Mouse (Mus musculus) lung, embryonic 14.5 days (tissue): ENCODE measurements around the gene Olfr1124. TPM values are rescaled to one million over a fixed set of nuclear protein-coding genes. Genes with fewer than 3 reads are reported as not detected.
"Not testable (repeated sequence)": the region's sequence is repeated elsewhere in the genome, so short reads cannot be mapped to it uniquely, and the experiment has no call there.

Experiments used
- ATAC-seq: fragments of 200-750 bp; cut with Nextera tagmentation; 2 replicates; pipeline ENCODE4 v1.8.0; 2017; ENCODE audit warnings: mild to moderate bottlenecking, moderate TSS enrichment, moderate library complexity; ENCODE audit not compliant: insufficient read depth
- DNase-seq: peaks from one replicate; pipeline ENCODE4 v3.0.0-alpha.2; 2015
- H3K27ac ChIP-seq: fragments of 300-500 bp; sonication (generic); 2 replicates; pipeline ENCODE4 v1.5.1; 2014; ENCODE audit warnings: low read depth, mild to moderate bottlenecking, moderate library complexity
- H3K27me3 ChIP-seq: fragments of 300-500 bp; sonication (generic); 2 replicates; pipeline ENCODE4 v1.6.1; 2014; ENCODE audit warnings: low read length, control low read depth; ENCODE audit not compliant: insufficient read depth
- H3K36me3 ChIP-seq: fragments of 300-500 bp; sonication (generic); 2 replicates; pipeline ENCODE4 v1.6.1; 2014; ENCODE audit warnings: control low read depth; ENCODE audit not compliant: insufficient read depth
- H3K4me1 ChIP-seq: fragments of 300-500 bp; sonication (generic); 2 replicates; pipeline ENCODE4 v1.6.1; 2014; ENCODE audit warnings: antibody characterized with exemption, control low read depth; ENCODE audit not compliant: insufficient read depth
- H3K4me2 ChIP-seq: fragments of 300-500 bp; sonication (generic); 2 replicates; pipeline ENCODE4 v1.6.1; 2014; ENCODE audit warnings: mild to moderate bottlenecking
- H3K4me3 ChIP-seq: fragments of 300-500 bp; sonication (generic); 2 replicates; pipeline ENCODE4 v1.5.1; 2014; ENCODE audit warnings: low read depth, low read length
- H3K9ac ChIP-seq: fragments of 300-500 bp; sonication (generic); 2 replicates; pipeline ENCODE4 v1.6.1; 2014
- H3K9me3 ChIP-seq: fragments of 300-500 bp; sonication (generic); 2 replicates; pipeline ENCODE4 v1.6.1; 2016; ENCODE audit warnings: low read depth, low read length, control low read depth
- CTCF ChIP-seq: IDR thresholded peaks from 2 replicates; pipeline ENCODE4 v1.5.1; 2016; ENCODE audit warnings: antibody characterized with exemption, low read depth
- WGBS: fragments of 180-500 bp; shearing (Covaris S2); extraction: QIAGEN DNeasy Blood & Tissue Kit; methylation state at CpG from one replicate; pipeline ENCODE4 v1.1.7; 2014; 5-methylcytosine and 5-hydroxymethylcytosine counted together
- polyA plus RNA-seq: library from polyadenylated mRNA; unstranded; fragments of >200 nt; fragmentation: Nextera tagmentation; extraction: Ambion mirVana; gene quantifications from 2 replicates; pipeline ENCODE4 v1.2.1, GENCODE M21; 2014

Gene Olfr1124
- polyA plus RNA-seq, result not detected in 2 replicates

GRCm38 (mm10) chr2:87429975-87430374 is at the start of gene Olfr1124:
Gene Olfr1124 (plus strand): TSS chr2:87430275.
- Histone ChIP-seq H3K4me3 (no peak within 1 kb of the TSS), H3K9me3 (no peaks in the 10 kb centered on the region), H3K4me2 (no peak within 1 kb of the TSS), H3K36me3 (no peaks in the 10 kb centered on the region), H3K27me3 (no peaks in the 10 kb centered on the region), H3K27ac (no peak within 1 kb of the TSS), H3K4me1 (no peaks in the 10 kb centered on the region), H3K9ac (no peak within 1 kb of the TSS)
- 90% methylated on average over 1 of the region's 1 CpGs for WGBS
- ATAC-seq (no peak), DNase-seq (no peak)
- no peak for TF ChIP-seq CTCF

- 65% methylated on average over 2 of the region's 2 CpGs for WGBS
- Histone ChIP-seq H3K4me2 (no peak overlapping the region), H3K36me3 (no peaks in the 10 kb centered on the region), H3K27me3 (no peaks in the 10 kb centered on the region), H3K9ac (no peak overlapping the region), H3K4me3 (no peak overlapping the region), H3K27ac (no peak overlapping the region), H3K9me3 (no peaks in the 10 kb centered on the region), H3K4me1 (no peaks in the 10 kb centered on the region)
- DNase-seq (no peak), ATAC-seq (no peak)
- no peak for TF ChIP-seq CTCF
Measured at GRCm38 (mm10) chr2:87383935-87384334, 46.1 kb upstream of the Olfr1124 start.

DNA sequence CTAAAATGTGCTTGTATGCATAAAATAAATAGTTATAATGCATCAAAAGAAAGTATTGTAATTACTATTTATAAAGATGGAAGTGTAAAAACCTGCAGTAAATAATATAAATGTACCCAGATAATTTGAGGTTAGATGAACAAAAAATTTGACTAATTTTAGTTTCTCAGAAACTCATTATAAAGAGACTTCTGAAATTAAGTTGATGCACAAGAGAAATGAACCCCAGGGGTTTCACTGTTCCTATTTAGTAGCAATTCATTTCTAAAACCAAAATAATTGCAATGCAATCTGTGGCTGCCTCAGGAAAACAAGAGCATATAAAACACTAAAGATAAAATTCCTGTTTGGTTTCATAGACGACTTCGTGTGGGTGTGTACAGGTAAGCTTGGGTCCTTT is 44.5 kb upstream of the Olfr1124 start, which contains the start of gene Olfr1122:
Olfr1122 (plus strand) TSS at position 301 of the 400 bp plus-strand sequence.
- Histone ChIP-seq H3K9me3 (no peaks in the 10 kb centered on the region), H3K27me3 (no peaks in the 10 kb centered on the region), H3K4me1 (no peaks in the 10 kb centered on the region), H3K9ac (no peak within 1 kb of the TSS), H3K36me3 (no peaks in the 10 kb centered on the region), H3K4me2 (no peak within 1 kb of the TSS), H3K4me3 (no peak within 1 kb of the TSS), H3K27ac (no peak within 1 kb of the TSS)
- DNase-seq, result no peak
- ATAC-seq, result no peak
- no peak for TF ChIP-seq CTCF
- WGBS, result 75% methylated on average over 2 of the region's 2 CpGs

- 91% methylated on average over 5 of the region's 5 CpGs for WGBS
Measured at GRCm38 (mm10) chr2:87393605-87394004, 36.5 kb upstream of the Olfr1124 start.

DNA sequence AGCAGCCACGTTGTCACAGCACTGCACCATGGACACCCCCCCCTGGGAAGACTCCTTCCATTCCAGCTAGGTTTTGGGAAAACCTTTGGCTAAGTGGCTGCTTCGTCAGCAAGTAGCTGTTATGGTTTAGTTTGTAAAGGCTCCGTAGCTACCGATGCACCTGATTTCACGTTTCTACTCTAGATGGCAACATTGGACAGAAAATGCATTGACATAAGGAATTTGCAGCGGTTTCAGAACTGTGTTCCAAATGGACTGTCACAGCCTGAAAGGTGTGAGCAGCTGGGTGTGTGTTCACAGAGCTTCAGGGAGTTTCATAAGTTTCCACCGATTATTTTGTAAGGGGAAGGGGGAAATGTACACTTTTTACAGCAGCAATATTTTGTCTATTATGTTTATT is 35.4 kb upstream of the Olfr1124 start:
- not testable (repeated sequence) for H3K4me1 ChIP-seq, ATAC-seq, H3K27me3 ChIP-seq, H3K27ac ChIP-seq, H3K9me3 ChIP-seq, H3K4me3 ChIP-seq, H3K36me3 ChIP-seq, H3K4me2 ChIP-seq, H3K9ac ChIP-seq
- peak; percentile 10 for DNase-seq
- WGBS, result 72% methylated on average over 7 of the region's 7 CpGs

More at GRCm38 (mm10) chr2:87393605-87394004, 36.5 kb upstream of the Olfr1124 start:
- H3K27me3 ChIP-seq, H3K4me2 ChIP-seq, H3K36me3 ChIP-seq, ATAC-seq, H3K4me3 ChIP-seq, DNase-seq, H3K27ac ChIP-seq, H3K9me3 ChIP-seq, H3K9ac ChIP-seq, H3K4me1 ChIP-seq: not testable (repeated sequence)

DNA sequence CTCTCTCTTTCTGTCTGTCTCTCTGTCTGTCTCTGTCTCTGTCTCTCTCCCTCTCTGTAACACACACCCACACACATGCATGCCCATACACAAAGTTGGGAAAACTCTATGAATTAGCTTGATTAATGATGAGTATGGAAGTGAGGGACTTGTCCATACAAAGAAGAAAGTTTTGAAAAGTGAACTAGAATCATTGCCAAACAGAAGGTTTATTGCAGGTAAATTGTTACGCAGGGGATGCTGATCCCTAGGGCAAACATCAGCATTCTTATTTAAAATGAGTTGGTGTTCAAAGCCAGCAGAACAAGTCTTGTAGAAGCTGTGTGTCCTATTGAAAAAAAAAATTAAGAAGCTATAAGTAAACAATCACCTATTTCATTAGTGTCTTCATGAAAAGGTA is 13.7 kb upstream of the Olfr1124 start, which contains the start of gene Olfr1123:
Olfr1123 (plus strand) TSS at position 301 of the 400 bp plus-strand sequence.
- no peak within 1 kb of the TSS for H3K4me2 ChIP-seq
- no peaks in the 10 kb centered on the region for H3K27me3 ChIP-seq
- no peak for TF ChIP-seq CTCF
- no peak for ATAC-seq
- H3K36me3 ChIP-seq, result no peaks in the 10 kb centered on the region
- no peak within 1 kb of the TSS for H3K9ac ChIP-seq
- H3K27ac ChIP-seq, result no peak within 1 kb of the TSS
- H3K9me3 ChIP-seq, result no peaks in the 10 kb centered on the region
- no peaks in the 10 kb centered on the region for H3K4me1 ChIP-seq
- no peak for DNase-seq
- H3K4me3 ChIP-seq, result no peak within 1 kb of the TSS
- WGBS, result 91% methylated on average over 1 of the region's 1 CpGs

DNA sequence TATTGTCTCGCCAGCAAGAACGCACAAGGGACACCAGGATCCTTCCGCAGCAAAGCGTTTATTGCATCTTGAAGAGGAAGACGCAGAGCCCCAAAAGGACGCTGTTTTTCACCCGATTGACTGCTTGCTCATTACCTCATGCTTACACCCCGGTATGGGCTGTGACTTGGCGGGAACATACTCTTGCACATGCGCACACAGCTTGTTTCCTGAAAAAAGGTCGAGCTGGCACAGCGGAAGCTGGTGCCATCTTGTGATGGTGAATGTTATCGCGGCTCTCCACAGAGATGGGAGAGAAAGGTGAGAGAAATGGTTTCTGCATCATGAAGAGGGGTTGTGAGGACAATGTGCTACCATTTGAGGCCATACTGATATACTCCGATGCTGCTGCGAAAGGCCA is 7.7 kb downstream of the Olfr1124 start:
- no peaks in the 10 kb centered on the region for H3K4me1 ChIP-seq
- H3K9me3 ChIP-seq, result no peaks in the 10 kb centered on the region
- H3K4me2 ChIP-seq, result no peak overlapping the region
- no peak overlapping the region for H3K9ac ChIP-seq
- DNase-seq (no peak), ATAC-seq (no peak)
- no peak overlapping the region for H3K27ac ChIP-seq
- H3K27me3 ChIP-seq, result no peaks in the 10 kb centered on the region
- no peaks in the 10 kb centered on the region for H3K36me3 ChIP-seq
- 88% methylated on average over 16 of the region's 16 CpGs for WGBS
- H3K4me3 ChIP-seq, result no peak overlapping the region
- no peak for TF ChIP-seq CTCF

DNA sequence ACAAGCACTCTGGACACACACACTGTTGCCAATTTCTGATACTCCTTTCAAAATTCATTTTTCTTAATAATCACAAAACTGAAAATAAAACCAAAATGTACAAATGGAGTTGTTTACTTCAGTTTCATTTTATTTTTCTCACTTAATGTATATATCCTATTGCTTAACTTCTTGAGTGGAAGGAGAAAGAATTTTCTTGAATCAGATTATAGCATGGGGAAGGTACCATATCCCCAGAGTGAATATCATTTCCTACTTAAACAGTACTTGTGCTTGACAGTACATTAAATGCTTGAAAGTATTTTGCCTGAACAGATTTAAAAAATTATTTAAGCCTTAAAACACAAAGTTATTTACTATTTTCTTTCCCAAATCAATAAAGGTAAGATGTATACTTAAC is 23.6 kb downstream of the Olfr1124 start, which contains the start of gene Olfr1126:
Olfr1126 (plus strand) TSS at position 301 of the 400 bp plus-strand sequence.
- Histone ChIP-seq H3K27me3 (no peaks in the 10 kb centered on the region), H3K27ac (no peak within 1 kb of the TSS), H3K4me3 (no peak within 1 kb of the TSS), H3K4me1 (no peaks in the 10 kb centered on the region), H3K36me3 (no peaks in the 10 kb centered on the region), H3K9ac (no peak within 1 kb of the TSS), H3K4me2 (no peak within 1 kb of the TSS), H3K9me3 (no peaks in the 10 kb centered on the region)
- no peak for TF ChIP-seq CTCF
- no peak for ATAC-seq
- no peak for DNase-seq
